Mouse (Mus musculus): ENCODE data around the gene Usb1.
"Not testable (repeated sequence)": the region's sequence is repeated elsewhere in the genome, so short reads cannot be mapped to it uniquely, and the experiment has no call there.

The Usb1 gene

GRCm38 (mm10) chr8:95375374-95375930 lies 43.4 kb downstream of the Usb1 start:
- DNase-seq (ENCODE audit: low spot score), result no peak

DNA sequence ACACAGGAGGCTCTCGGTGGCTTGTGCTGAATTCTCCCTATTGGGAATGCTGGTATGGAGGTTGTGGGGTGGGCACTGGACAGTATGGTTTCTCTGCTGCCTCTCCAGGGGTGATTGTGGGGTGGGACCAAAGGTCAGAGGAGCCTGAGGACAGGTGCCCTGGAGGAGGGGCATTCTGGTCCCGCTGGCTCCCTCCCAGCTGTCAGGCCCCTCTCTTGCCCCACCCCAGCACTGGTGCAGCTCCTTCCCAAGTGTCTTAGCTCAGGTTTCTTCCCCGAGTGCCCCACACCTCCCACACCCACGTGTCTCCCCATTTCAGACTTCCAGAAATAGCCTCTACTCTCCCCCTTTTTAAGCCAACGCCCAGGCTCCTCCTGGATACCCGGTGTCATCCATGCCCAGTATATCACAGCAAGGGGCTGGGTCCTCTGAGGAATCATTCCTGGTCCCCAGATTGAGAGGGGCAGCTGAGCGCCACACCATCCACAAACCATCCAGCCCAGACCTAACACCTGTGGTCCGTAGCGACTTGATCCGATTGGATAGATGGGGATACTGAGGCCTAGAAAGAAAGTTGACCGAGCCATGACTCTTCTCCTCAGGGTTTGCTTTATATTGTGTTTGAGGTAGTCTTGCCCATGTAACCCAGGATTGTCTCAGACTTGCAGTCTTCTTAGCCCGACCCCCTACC lies 44.4 kb downstream of the Usb1 start:
- DNase-seq (ENCODE audit: low spot score), result no peak

DNA sequence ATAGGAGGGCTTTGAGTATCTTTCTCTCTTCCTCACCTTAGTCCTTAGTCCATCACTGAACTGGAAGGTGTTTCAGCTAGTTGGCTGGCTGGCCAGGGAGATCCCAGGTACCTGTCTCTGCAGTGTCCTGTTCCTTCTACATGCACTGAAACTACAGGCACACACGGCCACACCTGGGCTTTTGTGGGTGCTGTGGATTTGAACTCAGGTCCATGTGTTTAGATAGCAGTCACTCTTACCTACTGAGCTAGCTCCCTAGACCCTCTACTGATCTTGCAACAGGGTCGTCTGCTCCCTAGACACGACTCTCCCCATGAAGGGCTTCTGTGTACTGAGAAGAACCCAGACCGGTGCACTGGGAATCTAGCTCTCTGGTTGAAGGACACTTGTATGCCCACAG lies 45.0 kb downstream of the Usb1 start:
- DNase-seq (ENCODE audit: low spot score), result no peak

GRCm38 (mm10) chr8:95377863-95378291 lies 45.8 kb downstream of the Usb1 start:
- no peak for DNase-seq (ENCODE audit: low spot score)

- DNase-seq (ENCODE audit: low spot score), result not testable (repeated sequence)
Measured at GRCm38 (mm10) chr8:95378928-95379327, 46.8 kb downstream of the Usb1 start.

DNA sequence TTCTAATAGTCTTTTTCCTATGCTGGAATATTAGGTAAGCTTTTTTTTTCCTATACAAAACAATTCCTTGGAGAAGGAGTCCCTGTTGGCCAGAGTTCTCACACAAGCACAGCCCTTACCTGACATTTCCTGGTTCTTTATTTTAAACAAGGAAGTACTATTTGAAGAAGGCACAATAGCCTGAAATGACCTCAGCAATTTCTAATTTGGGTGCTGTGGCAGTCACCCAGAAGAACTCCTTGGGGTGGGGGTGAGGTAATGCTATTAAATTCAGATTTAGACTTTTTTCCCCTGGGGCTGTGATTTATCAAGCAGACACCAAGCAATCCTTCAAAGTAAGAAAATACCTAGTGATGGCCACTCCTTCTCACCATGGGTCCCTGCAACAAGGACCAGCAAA lies 48.9 kb downstream of the Usb1 start:
- no peak for DNase-seq (ENCODE audit: low spot score)

DNA sequence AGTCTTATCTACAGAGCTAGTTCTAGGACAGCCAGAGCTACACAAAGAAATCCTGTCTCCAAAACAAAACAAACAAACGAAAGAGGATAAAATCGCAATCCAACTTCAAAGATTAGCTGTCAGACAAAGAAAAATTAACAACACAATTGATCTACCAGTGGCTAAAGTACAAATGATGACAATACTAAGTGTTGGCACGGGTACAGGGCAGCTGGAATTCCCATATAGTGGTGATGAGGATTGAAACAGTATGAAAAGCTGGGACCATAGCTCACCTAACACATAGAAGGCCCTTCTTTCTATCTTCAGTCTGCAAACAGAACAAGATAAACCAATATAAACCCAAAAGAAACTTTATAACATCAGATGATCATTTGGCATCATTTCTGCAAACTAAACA lies 49.5 kb downstream of the Usb1 start:
- DNase-seq (ENCODE audit: low spot score), result no peak

DNA sequence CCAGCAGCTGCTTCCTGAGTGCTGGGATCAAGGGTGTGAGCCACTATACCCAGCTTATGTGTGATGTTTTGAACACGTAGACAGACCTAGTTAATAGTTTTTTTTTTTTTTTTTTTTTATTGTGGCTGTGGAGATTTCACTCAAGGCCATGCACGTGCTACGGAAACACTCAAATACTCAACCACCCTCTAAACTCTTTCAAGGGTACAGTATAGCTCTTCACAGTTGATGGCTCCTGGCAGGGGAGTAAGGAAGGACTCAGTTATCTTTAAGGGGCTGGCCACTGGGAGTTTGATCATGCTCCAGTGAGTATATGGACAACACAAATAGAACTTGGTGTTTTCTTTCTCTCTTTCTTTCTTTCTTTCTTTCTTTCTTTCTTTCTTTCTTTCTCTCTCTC lies 52.4 kb downstream of the Usb1 start:
- DNase-seq (ENCODE audit: low spot score), result no peak

DNA sequence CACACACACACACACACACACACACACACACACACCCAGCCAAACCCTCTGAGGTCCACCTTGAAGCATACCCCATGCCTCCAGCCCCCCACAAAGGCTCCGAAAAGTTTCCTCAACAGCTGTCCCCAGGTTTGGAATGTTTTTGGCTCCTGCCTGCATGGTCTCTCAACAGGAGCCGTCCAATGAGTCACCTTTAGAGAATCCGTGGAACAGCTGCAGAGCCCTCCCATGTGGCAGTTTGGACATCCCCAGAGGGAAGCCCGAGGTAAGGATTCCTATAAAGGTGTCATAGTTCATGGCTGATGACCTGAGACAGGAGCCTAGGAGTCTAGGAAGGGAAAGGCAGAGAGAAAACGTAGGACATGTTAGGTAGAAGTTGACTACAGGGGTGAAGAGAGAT lies 54.0 kb downstream of the Usb1 start:
- DNase-seq (ENCODE audit: low spot score), result no peak

- DNase-seq (ENCODE audit: low spot score), result no peak
Measured at GRCm38 (mm10) chr8:95387221-95387620, 55.1 kb downstream of the Usb1 start.

- DNase-seq (ENCODE audit: low spot score), result no peak
Measured at GRCm38 (mm10) chr8:95387936-95388335, 55.9 kb downstream of the Usb1 start.

DNA sequence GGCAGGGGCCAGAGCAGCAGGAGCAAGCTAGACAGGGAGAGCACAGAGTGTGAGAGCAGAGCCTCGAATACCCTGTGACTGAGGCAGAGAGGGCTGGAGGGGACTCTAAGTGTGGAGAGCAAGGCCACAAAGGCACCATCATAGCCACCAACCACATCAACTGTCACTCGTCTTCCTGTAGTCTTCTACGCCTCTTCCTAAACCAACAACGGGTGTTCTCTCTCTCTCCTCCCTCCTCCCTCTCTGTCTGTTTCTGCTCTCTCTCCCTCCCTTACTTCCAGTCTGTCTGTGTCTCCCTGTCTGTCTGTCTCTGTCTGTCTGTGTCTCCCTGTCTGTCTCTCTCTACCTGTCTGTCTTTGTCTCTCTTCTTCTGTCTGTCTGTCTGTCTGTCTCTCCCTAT lies 58.2 kb downstream of the Usb1 start:
- no peak for DNase-seq (ENCODE audit: low spot score)

- no peak for DNase-seq (ENCODE audit: low spot score)
Measured at GRCm38 (mm10) chr8:95391101-95391500, 59.0 kb downstream of the Usb1 start.

GRCm38 (mm10) chr8:95392604-95393003 lies 60.5 kb downstream of the Usb1 start:
- DNase-seq (ENCODE audit: low spot score), result no peak

DNA sequence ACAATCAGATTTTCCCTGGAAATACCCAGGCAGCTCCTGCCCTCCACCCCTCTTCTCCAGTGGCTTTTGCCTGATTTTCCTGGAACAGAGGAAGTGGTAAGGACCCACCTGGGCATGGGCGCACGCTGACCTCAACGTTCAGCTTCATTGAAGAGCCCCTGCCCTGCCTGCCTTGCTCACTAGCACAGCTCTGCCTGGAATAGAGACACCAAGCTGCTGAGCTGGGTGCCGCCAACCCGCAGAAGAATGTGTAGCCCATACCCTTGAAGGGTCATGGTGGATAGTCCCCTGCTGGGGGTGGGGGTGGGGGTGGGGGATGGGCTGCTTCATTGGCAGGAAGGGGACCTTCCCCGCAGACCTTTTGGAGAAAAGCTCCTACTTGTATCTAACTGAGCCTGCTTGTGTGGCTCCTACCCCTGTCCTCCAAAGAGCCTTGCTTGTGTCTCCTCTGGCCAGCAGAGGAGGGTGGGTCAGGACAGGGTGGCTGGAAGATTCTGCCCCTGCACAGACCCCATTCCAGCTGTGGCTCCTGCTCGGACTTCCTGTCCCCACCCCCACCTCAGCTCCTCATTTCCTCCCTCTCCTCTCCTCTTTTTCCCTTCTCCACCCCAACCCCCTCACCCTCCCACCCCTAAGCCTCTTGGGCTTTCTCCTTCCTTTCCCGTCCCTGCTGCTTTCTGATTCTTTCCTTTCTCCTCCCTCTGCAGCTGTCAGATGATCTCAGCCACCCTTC lies 63.3 kb downstream of the Usb1 start:
- no peak for DNase-seq (ENCODE audit: low spot score)

DNA sequence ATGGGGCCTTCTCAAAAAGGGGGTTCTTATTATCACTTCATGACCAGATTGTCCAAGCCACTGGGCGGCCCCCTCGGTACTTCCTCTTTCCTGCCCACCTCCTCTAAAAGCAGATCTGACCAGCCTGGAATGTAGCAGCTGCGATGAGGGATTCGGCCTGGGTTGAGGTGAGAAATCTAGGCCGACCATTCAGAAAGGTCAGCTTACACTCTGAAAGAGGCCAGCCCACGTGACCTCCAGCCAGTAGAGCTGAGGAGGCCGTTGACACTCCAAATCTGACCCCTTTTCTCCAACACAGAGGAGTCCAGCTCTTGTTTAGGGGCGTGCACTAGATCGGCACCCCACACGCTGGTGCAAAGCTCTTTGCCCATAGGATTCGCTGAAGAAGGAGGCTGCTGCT lies 64.7 kb downstream of the Usb1 start:
- DNase-seq (ENCODE audit: low spot score), result no peak

All from urinary bladder, postnatal 10 days (tissue).